Mouse (Mus musculus): ENCODE data around the gene Tbc1d20. TPM values are rescaled to one million over a fixed set of nuclear protein-coding genes. Genes with fewer than 3 reads are reported as not detected.

The Tbc1d20 gene
- polyA plus RNA-seq, 1 experiment from 2014 or later: 42.5 TPM

GRCm38 (mm10) chr2:152294541-152294940 lies 913 bp downstream of the Tbc1d20 start:
- 40% methylated on average over 5 of the region's 5 CpGs for WGBS

DNA sequence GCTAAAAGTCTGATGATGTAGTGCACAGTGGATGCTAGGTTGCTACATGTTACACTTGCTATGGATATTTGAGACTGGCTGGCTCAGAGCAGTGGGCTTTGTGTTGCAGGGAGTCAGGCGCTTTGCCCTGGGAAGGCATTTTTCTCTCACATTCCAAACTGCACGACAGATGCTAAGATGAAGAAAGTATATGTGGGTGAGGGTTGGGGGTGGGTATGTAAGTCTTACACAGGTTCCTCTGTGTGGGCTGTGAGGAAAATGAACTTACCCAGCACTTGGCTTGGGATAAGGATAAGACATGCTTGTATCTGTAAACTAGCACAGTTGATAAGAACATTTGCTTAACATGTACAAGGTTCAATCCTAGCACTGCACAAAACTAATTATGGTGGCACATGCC lies 9.2 kb downstream of the Tbc1d20 start:
- H3K4me2 ChIP-seq: no peak overlapping the region
- H3K4me1 ChIP-seq (replicated peaks): no peaks in the 10 kb centered on the region
- no peak overlapping the region for H3K27ac ChIP-seq
- 76% methylated on average over 2 of the region's 2 CpGs for WGBS
- no peaks in the 10 kb centered on the region for H3K9me3 ChIP-seq
- no peaks in the 10 kb centered on the region for H3K27me3 ChIP-seq
- no peak overlapping the region for H3K9ac ChIP-seq (replicated peaks)
- H3K4me3 ChIP-seq (replicated peaks): no peak overlapping the region
- H3K36me3 ChIP-seq: peaks cover 56% of the 10 kb centered on the region
- no peak for ATAC-seq (ENCODE audit: insufficient number of reproducible peaks, insufficient read depth, low FRiP score, low TSS enrichment, low read depth)

More at GRCm38 (mm10) chr2:152294541-152294940, 913 bp downstream of the Tbc1d20 start:
- H3K36me3 ChIP-seq: peaks cover 4% of the 10 kb centered on the region; the same call in 1 of the 2 replicates
- peak overlapping the region; percentile 90 for H3K4me3 ChIP-seq (replicated peaks)
- no peaks in the 10 kb centered on the region for H3K9me3 ChIP-seq
- H3K4me1 ChIP-seq (replicated peaks): peaks cover 22% of the 10 kb centered on the region
- no peak for ATAC-seq (ENCODE audit: insufficient number of reproducible peaks, insufficient read depth, low FRiP score, low TSS enrichment, low read depth)
- H3K4me2 ChIP-seq: peak overlapping the region; percentile 80
- H3K27me3 ChIP-seq: no peaks in the 10 kb centered on the region
- H3K9ac ChIP-seq (replicated peaks): peak overlapping the region; percentile 95
- H3K27ac ChIP-seq: no peak overlapping the region

DNA sequence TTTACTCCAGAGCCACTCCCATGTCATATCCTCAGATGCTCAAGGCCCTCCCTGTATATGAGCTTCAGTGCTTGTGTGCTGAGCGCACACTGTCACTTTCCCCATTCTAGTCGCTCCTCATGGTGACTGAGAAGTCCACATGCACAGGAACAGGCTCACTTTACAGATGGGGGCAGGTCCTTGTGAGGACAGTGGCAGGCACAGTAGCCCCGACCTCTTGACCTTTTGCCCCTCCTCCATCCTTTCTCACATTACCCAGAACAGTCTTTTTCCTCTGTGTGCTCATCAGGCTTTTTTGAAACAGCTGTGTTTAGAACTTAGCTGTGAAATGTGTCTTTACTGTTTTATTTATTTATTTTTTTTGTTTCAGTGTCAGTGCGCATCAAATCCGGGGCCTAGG lies 10.2 kb downstream of the Tbc1d20 start:
- Histone ChIP-seq H3K4me3 (replicated peaks) (no peak overlapping the region), H3K4me2 (no peak overlapping the region), H3K9me3 (no peaks in the 10 kb centered on the region), H3K9ac (replicated peaks) (no peak overlapping the region), H3K4me1 (replicated peaks) (no peaks in the 10 kb centered on the region), H3K27ac (no peak overlapping the region), H3K27me3 (no peaks in the 10 kb centered on the region), H3K36me3 (peaks cover 66% of the 10 kb centered on the region)
- ATAC-seq (ENCODE audit: insufficient number of reproducible peaks, insufficient read depth, low FRiP score, low TSS enrichment, low read depth): no peak
- 60% methylated on average over 5 of the region's 5 CpGs for WGBS

- Histone ChIP-seq H3K27me3 (no peaks in the 10 kb centered on the region), H3K36me3 (peaks cover 83% of the 10 kb centered on the region), H3K9me3 (no peaks in the 10 kb centered on the region), H3K4me2 (no peak overlapping the region), H3K4me3 (replicated peaks) (no peak overlapping the region), H3K9ac (replicated peaks) (no peak overlapping the region), H3K4me1 (replicated peaks) (no peaks in the 10 kb centered on the region), H3K27ac (no peak overlapping the region)
- no peak for ATAC-seq (ENCODE audit: insufficient number of reproducible peaks, insufficient read depth, low FRiP score, low TSS enrichment, low read depth)
- WGBS: 93% methylated on average over 6 of the region's 6 CpGs
Measured at GRCm38 (mm10) chr2:152305480-152305879, 11.9 kb downstream of the Tbc1d20 start.

GRCm38 (mm10) chr2:152307186-152307585 lies 13.6 kb downstream of the Tbc1d20 start:
- Histone ChIP-seq H3K4me3 (replicated peaks) (no peak overlapping the region), H3K4me2 (no peak overlapping the region), H3K27ac (no peak overlapping the region), H3K9ac (replicated peaks) (no peak overlapping the region), H3K36me3 (peaks cover 95% of the 10 kb centered on the region), H3K9me3 (no peaks in the 10 kb centered on the region), H3K27me3 (no peaks in the 10 kb centered on the region), H3K4me1 (replicated peaks) (no peaks in the 10 kb centered on the region)
- no peak for ATAC-seq (ENCODE audit: insufficient number of reproducible peaks, insufficient read depth, low FRiP score, low TSS enrichment, low read depth)
- 88% methylated on average over 3 of the region's 3 CpGs for WGBS

GRCm38 (mm10) chr2:152312996-152313395 lies 19.4 kb downstream of the Tbc1d20 start:
- no peaks in the 10 kb centered on the region for H3K27me3 ChIP-seq
- no peak for ATAC-seq (ENCODE audit: insufficient number of reproducible peaks, insufficient read depth, low FRiP score, low TSS enrichment, low read depth)

GRCm38 (mm10) chr2:152313926-152314325 lies 20.3 kb downstream of the Tbc1d20 start:
- WGBS: 86% methylated on average over 6 of the region's 6 CpGs
- H3K27me3 ChIP-seq: no peaks in the 10 kb centered on the region
- no peak overlapping the region for H3K9ac ChIP-seq (replicated peaks)
- H3K9me3 ChIP-seq: no peaks in the 10 kb centered on the region
- no peaks in the 10 kb centered on the region for H3K4me1 ChIP-seq (replicated peaks)
- no peak overlapping the region for H3K4me3 ChIP-seq (replicated peaks)
- H3K36me3 ChIP-seq: peaks cover 98% of the 10 kb centered on the region
- ATAC-seq (ENCODE audit: insufficient number of reproducible peaks, insufficient read depth, low FRiP score, low TSS enrichment, low read depth): no peak
- no peak overlapping the region for H3K27ac ChIP-seq
- no peak overlapping the region for H3K4me2 ChIP-seq

More at GRCm38 (mm10) chr2:152312996-152313395, 19.4 kb downstream of the Tbc1d20 start:
- H3K9me3 ChIP-seq: no peaks in the 10 kb centered on the region
- no peak overlapping the region for H3K9ac ChIP-seq (replicated peaks)
- H3K4me3 ChIP-seq (replicated peaks): no peak overlapping the region
- no peak overlapping the region for H3K4me2 ChIP-seq
- H3K36me3 ChIP-seq: peaks cover 98% of the 10 kb centered on the region
- 87% methylated on average over 7 of the region's 7 CpGs for WGBS
- no peak overlapping the region for H3K27ac ChIP-seq
- no peaks in the 10 kb centered on the region for H3K4me1 ChIP-seq (replicated peaks)

DNA sequence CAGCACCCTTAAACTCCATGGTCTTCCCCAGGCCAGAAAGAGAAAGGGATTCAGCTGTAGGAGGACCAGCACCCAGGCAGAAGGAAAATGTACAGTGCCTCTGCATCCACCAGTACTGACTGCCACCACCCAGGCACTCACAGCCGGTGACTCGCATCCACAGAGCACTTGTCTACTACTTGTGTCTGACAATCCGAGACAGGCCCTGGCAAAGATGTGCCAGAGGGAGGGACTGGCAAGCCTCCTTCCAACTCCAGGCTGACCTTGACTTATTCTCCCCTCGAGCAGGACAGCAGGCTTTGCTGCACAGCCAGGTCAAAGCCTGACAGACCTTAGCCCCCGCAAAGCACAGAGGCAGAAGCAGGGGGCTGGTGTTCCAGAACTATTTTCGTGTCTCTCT lies 23.4 kb downstream of the Tbc1d20 start:
- WGBS: 88% methylated on average over 6 of the region's 6 CpGs
- H3K9ac ChIP-seq (replicated peaks): no peak overlapping the region
- no peaks in the 10 kb centered on the region for H3K27me3 ChIP-seq
- no peak overlapping the region for H3K4me2 ChIP-seq
- no peaks in the 10 kb centered on the region for H3K9me3 ChIP-seq
- no peak overlapping the region for H3K4me3 ChIP-seq (replicated peaks)
- no peaks in the 10 kb centered on the region for H3K4me1 ChIP-seq (replicated peaks)
- no peak for ATAC-seq (ENCODE audit: insufficient number of reproducible peaks, insufficient read depth, low FRiP score, low TSS enrichment, low read depth)
- no peak overlapping the region for H3K27ac ChIP-seq
- peaks cover 93% of the 10 kb centered on the region for H3K36me3 ChIP-seq

GRCm38 (mm10) chr2:152321558-152321957 lies 27.9 kb downstream of the Tbc1d20 start:
- no peaks in the 10 kb centered on the region for H3K4me1 ChIP-seq (replicated peaks)
- no peaks in the 10 kb centered on the region for H3K27me3 ChIP-seq
- peaks cover 94% of the 10 kb centered on the region for H3K36me3 ChIP-seq
- ATAC-seq (ENCODE audit: insufficient number of reproducible peaks, insufficient read depth, low FRiP score, low TSS enrichment, low read depth): no peak
- WGBS: 86% methylated on average over 5 of the region's 5 CpGs
- no peak overlapping the region for H3K27ac ChIP-seq
- H3K9me3 ChIP-seq: no peaks in the 10 kb centered on the region
- H3K4me3 ChIP-seq (replicated peaks): no peak overlapping the region
- H3K9ac ChIP-seq (replicated peaks): no peak overlapping the region
- no peak overlapping the region for H3K4me2 ChIP-seq

DNA sequence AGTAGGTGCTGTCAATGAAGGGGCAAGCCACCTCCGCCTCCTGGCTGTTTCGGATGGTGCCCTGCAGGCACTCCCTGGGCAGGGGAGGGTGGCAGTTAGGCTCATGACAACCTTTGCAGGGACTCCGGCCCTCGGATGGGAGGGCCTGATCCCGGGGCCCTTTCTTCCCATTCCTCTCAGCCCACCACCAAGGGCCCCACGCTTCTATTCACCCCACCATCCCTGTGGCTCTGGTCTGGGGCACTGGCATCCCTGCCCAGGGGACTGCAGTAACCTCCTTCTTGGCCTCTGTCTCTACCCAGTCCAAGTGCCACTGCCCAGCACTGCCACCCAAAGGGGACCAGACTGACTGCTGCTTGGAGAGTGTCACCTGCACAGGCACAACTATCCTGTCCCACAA lies 28.6 kb downstream of the Tbc1d20 start:
- ATAC-seq (ENCODE audit: insufficient number of reproducible peaks, insufficient read depth, low FRiP score, low TSS enrichment, low read depth): no peak
- Histone ChIP-seq H3K9ac (replicated peaks) (0 out of 2 replicates have a peak overlapping the region, but pooled peaks have one; percentile 27), H3K27me3 (no peaks in the 10 kb centered on the region), H3K36me3 (peaks cover 94% of the 10 kb centered on the region), H3K27ac (no peak overlapping the region), H3K9me3 (no peaks in the 10 kb centered on the region), H3K4me1 (replicated peaks) (no peaks in the 10 kb centered on the region), H3K4me3 (replicated peaks) (no peak overlapping the region), H3K4me2 (no peak overlapping the region)
- WGBS: 94% methylated on average over 6 of the region's 6 CpGs

DNA sequence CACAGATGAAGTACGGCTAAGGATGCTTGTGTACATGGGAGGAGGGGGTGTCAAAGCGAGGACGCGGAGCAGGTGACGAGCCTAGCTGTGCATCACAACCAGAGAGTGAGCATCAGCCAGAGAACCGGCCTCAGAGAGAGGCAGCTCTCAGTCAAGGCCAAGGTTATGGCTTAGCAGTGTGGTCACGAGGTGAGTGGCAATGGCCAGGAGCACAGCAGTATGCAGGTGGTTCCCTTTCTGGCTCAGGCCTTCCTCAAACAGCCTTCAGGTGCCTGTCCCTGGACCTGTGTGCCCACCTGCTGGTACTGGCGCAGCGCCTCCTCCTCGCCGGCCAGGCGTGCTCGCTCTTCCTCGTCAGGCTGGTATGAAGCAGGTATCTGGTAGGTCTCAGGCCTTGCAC lies 30.3 kb downstream of the Tbc1d20 start:
- 96% methylated on average over 14 of the region's 14 CpGs for WGBS
- Histone ChIP-seq H3K4me2 (no peak overlapping the region), H3K27me3 (no peaks in the 10 kb centered on the region), H3K36me3 (peaks cover 94% of the 10 kb centered on the region), H3K9me3 (no peaks in the 10 kb centered on the region), H3K9ac (replicated peaks) (no peak overlapping the region), H3K27ac (no peak overlapping the region), H3K4me1 (replicated peaks) (no peaks in the 10 kb centered on the region), H3K4me3 (replicated peaks) (no peak overlapping the region)
- ATAC-seq (ENCODE audit: insufficient number of reproducible peaks, insufficient read depth, low FRiP score, low TSS enrichment, low read depth): no peak

DNA sequence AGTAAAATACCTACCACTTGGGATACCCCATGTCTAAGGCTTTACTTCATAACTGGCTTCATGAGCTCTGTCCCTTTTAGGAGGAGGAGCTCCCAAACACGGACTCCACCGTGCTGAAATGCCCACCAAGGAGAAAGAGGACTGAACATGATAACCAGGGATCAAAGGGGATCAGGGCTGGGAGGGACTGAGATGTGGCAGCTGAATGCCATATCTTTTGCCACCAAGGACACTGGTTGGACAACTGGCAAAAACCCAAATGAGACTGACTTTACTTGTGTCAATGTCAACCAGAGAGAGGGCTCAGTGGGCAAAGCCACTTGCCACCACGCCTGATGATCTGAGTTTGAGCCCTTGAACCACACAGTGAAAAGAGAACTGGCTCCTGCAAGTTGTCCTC lies 31.2 kb downstream of the Tbc1d20 start:
- Histone ChIP-seq H3K9ac (replicated peaks) (no peak overlapping the region), H3K4me3 (replicated peaks) (no peak overlapping the region), H3K4me2 (no peak overlapping the region), H3K9me3 (no peaks in the 10 kb centered on the region), H3K4me1 (replicated peaks) (no peaks in the 10 kb centered on the region), H3K27ac (no peak overlapping the region), H3K36me3 (peaks cover 93% of the 10 kb centered on the region), H3K27me3 (no peaks in the 10 kb centered on the region)
- WGBS: 86% methylated on average over 3 of the region's 3 CpGs
- ATAC-seq (ENCODE audit: insufficient number of reproducible peaks, insufficient read depth, low FRiP score, low TSS enrichment, low read depth): no peak
